Mouse (Mus musculus) adrenal gland, postnatal 25 days (tissue): ENCODE data around the gene 1700056E22Rik. TPM values are rescaled to one million over a fixed set of nuclear protein-coding genes. Genes with fewer than 3 reads are reported as not detected.

ENCODE experiments used
- DNase-seq: peaks from one replicate; pipeline ENCODE4 v3.0.0; 2021; ENCODE audit warnings: mixed read lengths
- total RNA-seq: library from RNA; stranded (reverse); gene quantifications from 2 replicates; pipeline ENCODE4 v1.2.3, GENCODE M21; 2021

Gene 1700056E22Rik
- total RNA-seq, 1 experiment from 2014 or later: 1.1 TPM

GRCm38 (mm10) chr1:184019042-184019721, 14.9 kb downstream of the 1700056E22Rik start:
- DNase-seq: no peak

- no peak for DNase-seq
Observed at GRCm38 (mm10) chr1:184017606-184018005, 16.5 kb downstream of the 1700056E22Rik start.

GRCm38 (mm10) chr1:184015995-184016730, 17.9 kb downstream of the 1700056E22Rik start:
- no peak for DNase-seq

- DNase-seq: no peak
Observed at GRCm38 (mm10) chr1:184014091-184014490, 20.0 kb downstream of the 1700056E22Rik start.

- no peak for DNase-seq
Observed at GRCm38 (mm10) chr1:184013106-184013505, 21.0 kb downstream of the 1700056E22Rik start, which contains the start of gene Dusp10. Gene Dusp10, plus strand, starts transcription at chr1:184013302.

GRCm38 (mm10) chr1:184011311-184011710, 22.8 kb downstream of the 1700056E22Rik start:
- no peak for DNase-seq

GRCm38 (mm10) chr1:184006086-184006485, 28.0 kb downstream of the 1700056E22Rik start:
- DNase-seq: no peak

- no peak for DNase-seq
Observed at GRCm38 (mm10) chr1:184005315-184006058, 28.6 kb downstream of the 1700056E22Rik start.

GRCm38 (mm10) chr1:184004311-184004710, 29.8 kb downstream of the 1700056E22Rik start:
- peak; percentile 30 for DNase-seq

- no peak for DNase-seq
Observed at GRCm38 (mm10) chr1:184002470-184002869, 31.6 kb downstream of the 1700056E22Rik start.

- no peak for DNase-seq
Observed at GRCm38 (mm10) chr1:183997207-183997606, 36.9 kb downstream of the 1700056E22Rik start.

GRCm38 (mm10) chr1:183991921-183992320, 42.2 kb downstream of the 1700056E22Rik start:
- no peak for DNase-seq

- DNase-seq: no peak
Observed at GRCm38 (mm10) chr1:183987711-183988245, 46.3 kb downstream of the 1700056E22Rik start.

Other genes with a start within 250 kb of the 1700056E22Rik start
- gene Dusp10, start 21.0 kb downstream of the 1700056E22Rik start, total RNA-seq: 6.6 and 8.6 TPM in 2 replicates